Mouse (Mus musculus) bone marrow, adult 2 months (tissue): ENCODE measurements around the gene Aar2.

Experiments used
- CTCF ChIP-seq: fragments of 200-500 bp; IDR thresholded peaks from 2 replicates; pipeline ENCODE4 v1.5.1; 2011; ENCODE audit warnings: low read length, control low read depth; ENCODE audit not compliant: control insufficient read depth, insufficient read depth
- POLR2A ChIP-seq: fragments of 200-500 bp; IDR thresholded peaks from 2 replicates; pipeline ENCODE4 v1.6.1; 2011; ENCODE audit warnings: low read depth, mild to moderate bottlenecking, control low read depth, low read length, borderline replicate concordance; ENCODE audit not compliant: control insufficient read depth

DNA sequence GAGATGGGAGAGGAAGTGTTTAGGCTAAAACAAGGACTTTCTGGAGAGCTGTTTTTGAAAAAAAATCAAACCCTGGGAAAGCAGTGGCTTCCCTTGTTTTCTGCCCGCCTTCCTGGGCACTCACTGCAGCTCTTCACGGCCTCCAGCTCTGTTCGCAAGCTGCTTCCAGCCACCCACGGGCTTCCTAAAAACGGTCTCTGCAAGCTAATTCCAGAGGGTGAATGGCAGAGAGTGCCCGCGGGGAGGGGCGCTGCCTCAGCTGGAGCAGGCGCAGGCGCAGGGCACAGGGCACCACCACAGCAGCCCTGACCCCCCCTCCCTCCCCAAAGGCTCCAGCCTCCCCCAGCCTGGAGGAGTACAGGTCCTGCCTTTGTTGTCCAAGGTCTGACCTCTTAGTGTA is 33.9 kb downstream of the Aar2 start:
- TF ChIP-seq POLR2A: no peak
- no peak for TF ChIP-seq CTCF
